Mouse (Mus musculus) mature B cell (primary cell): ENCODE measurements around the gene Arnt2.

Experiments used
- in situ Hi-C: fragments of 300-500 bp; cut with MboI; formaldehyde crosslinking; loops from 2 replicates; pipeline ENCODE4 v1.14.3; 2019

Gene Arnt2

GRCm38 (mm10) chr7:84286526-84287225 is 123.3 kb downstream of the Arnt2 start:
- in situ Hi-C loops: no loop called here

GRCm38 (mm10) chr7:84285790-84286189 is 124.2 kb downstream of the Arnt2 start:
- in situ Hi-C loops: no loop called here

- in situ Hi-C loops: no loop called here
Observed at GRCm38 (mm10) chr7:84284974-84285373, 125.0 kb downstream of the Arnt2 start.

- in situ Hi-C loops: no loop called here
Observed at GRCm38 (mm10) chr7:84282231-84282630, 127.7 kb downstream of the Arnt2 start.

GRCm38 (mm10) chr7:84279231-84279630 is 130.7 kb downstream of the Arnt2 start:
- in situ Hi-C loops: loop anchor here (5.0 kb wide), 1 partner anchor 197 kb away; no protein-coding TSS in a partner anchor

- in situ Hi-C loops: loop anchor here (5.0 kb wide), 1 partner anchor 193 kb away; no protein-coding TSS in a partner anchor
Observed at GRCm38 (mm10) chr7:84275312-84275711, 134.7 kb downstream of the Arnt2 start.

- in situ Hi-C loops: no loop called here
Observed at GRCm38 (mm10) chr7:84273930-84274329, 136.0 kb downstream of the Arnt2 start.

- in situ Hi-C loops: no loop called here
Observed at GRCm38 (mm10) chr7:84272206-84272818, 137.7 kb downstream of the Arnt2 start.

GRCm38 (mm10) chr7:84271429-84271828 is 138.5 kb downstream of the Arnt2 start:
- in situ Hi-C loops: no loop called here

- in situ Hi-C loops: loop anchor here (10.0 kb wide), 1 partner anchor 349 kb away; no protein-coding TSS in a partner anchor
Observed at GRCm38 (mm10) chr7:84263466-84263865, 146.5 kb downstream of the Arnt2 start.

GRCm38 (mm10) chr7:84261341-84261740 is 148.6 kb downstream of the Arnt2 start:
- in situ Hi-C loops: loop anchor here (10.0 kb wide), 1 partner anchor 347 kb away; no protein-coding TSS in a partner anchor

GRCm38 (mm10) chr7:84260401-84260800 is 149.6 kb downstream of the Arnt2 start:
- in situ Hi-C loops: loop anchor here (10.0 kb wide), 1 partner anchor 346 kb away; no protein-coding TSS in a partner anchor

- in situ Hi-C loops: no loop called here
Observed at GRCm38 (mm10) chr7:84259309-84259985, 150.5 kb downstream of the Arnt2 start.

GRCm38 (mm10) chr7:84256661-84257060 is 153.3 kb downstream of the Arnt2 start:
- in situ Hi-C loops: no loop called here

GRCm38 (mm10) chr7:84256245-84256644 is 153.7 kb downstream of the Arnt2 start:
- in situ Hi-C loops: no loop called here

- in situ Hi-C loops: no loop called here
Observed at GRCm38 (mm10) chr7:84254916-84255315, 155.1 kb downstream of the Arnt2 start.

- in situ Hi-C loops: no loop called here
Observed at GRCm38 (mm10) chr7:84254311-84254710, 155.7 kb downstream of the Arnt2 start.

- in situ Hi-C loops: no loop called here
Observed at GRCm38 (mm10) chr7:84251667-84252066, 158.3 kb downstream of the Arnt2 start.

GRCm38 (mm10) chr7:84250736-84251135 is 159.2 kb downstream of the Arnt2 start:
- in situ Hi-C loops: no loop called here

GRCm38 (mm10) chr7:84249951-84250350 is 160.0 kb downstream of the Arnt2 start:
- in situ Hi-C loops: no loop called here

- in situ Hi-C loops: no loop called here
Observed at GRCm38 (mm10) chr7:84249381-84249780, 160.6 kb downstream of the Arnt2 start.

GRCm38 (mm10) chr7:84247960-84248665 is 161.9 kb downstream of the Arnt2 start:
- in situ Hi-C loops: no loop called here
